Mouse (Mus musculus) forebrain, embryonic 12.5 days (tissue): ENCODE data around the gene Ccdc116. TPM values are rescaled to one million over a fixed set of nuclear protein-coding genes. Genes with fewer than 3 reads are reported as not detected.

Experiments
- ATAC-seq: fragments of 200-750 bp; cut with Nextera tagmentation; 2 replicates; pipeline ENCODE4 v1.8.0; 2017; ENCODE audit warnings: moderate TSS enrichment; ENCODE audit not compliant: low FRiP score
- H3K27ac ChIP-seq: fragments of 300-500 bp; sonication (generic); 2 replicates; pipeline ENCODE4 v1.5.1; 2016; ENCODE audit warnings: mild to moderate bottlenecking
- H3K27me3 ChIP-seq: fragments of 300-500 bp; sonication (generic); 2 replicates; pipeline ENCODE4 v1.6.1; 2016; ENCODE audit warnings: mild to moderate bottlenecking
- H3K36me3 ChIP-seq: fragments of 300-500 bp; sonication (generic); replicated peaks from 2 replicates; pipeline ENCODE4 v1.6.1; 2016; ENCODE audit warnings: mild to moderate bottlenecking
- H3K4me1 ChIP-seq: fragments of 300-500 bp; sonication (generic); 2 replicates; pipeline ENCODE4 v1.6.1; 2016
- H3K4me2 ChIP-seq: fragments of 300-500 bp; sonication (generic); 2 replicates; pipeline ENCODE4 v1.6.1; 2016; ENCODE audit warnings: mild to moderate bottlenecking, moderate library complexity
- H3K4me3 ChIP-seq: fragments of 300-500 bp; sonication (generic); replicated peaks from 2 replicates; pipeline ENCODE4 v1.5.1; 2016; ENCODE audit warnings: mild to moderate bottlenecking
- H3K9ac ChIP-seq: fragments of 300-500 bp; sonication (generic); 2 replicates; pipeline ENCODE4 v1.6.1; 2016; ENCODE audit warnings: mild to moderate bottlenecking
- H3K9me3 ChIP-seq: fragments of 300-500 bp; sonication (generic); 2 replicates; pipeline ENCODE4 v1.6.1; 2016
- WGBS: fragments of 180-500 bp; shearing (Covaris S2); methylation state at CpG from one replicate; pipeline ENCODE4 v1.1.7; 2016; 5-methylcytosine and 5-hydroxymethylcytosine counted together
- microRNA counts: library from miRNA; unstranded; fragments of <30 nt; microRNA quantifications from one replicate; lab custom pipeline; 2017
- microRNA-seq: library from miRNA; unstranded; fragments of <30 nt; microRNA quantifications from one replicate; pipeline ENCODE4, GENCODE M21; 2017
- polyA plus RNA-seq: library from polyadenylated mRNA; unstranded; fragments of >200 nt; fragmentation: Nextera tagmentation; extraction: Ambion mirVana; gene quantifications from 2 replicates; pipeline ENCODE4 v1.2.1, GENCODE M21; 2016

Gene Ccdc116
- polyA plus RNA-seq, 1 experiment from 2014 or later = 0.65 TPM

- Histone ChIP-seq H3K4me2 (peak overlapping the region; percentile 81), H3K27me3 (no peaks in the 10 kb centered on the region), H3K36me3 (peaks cover 33% of the 10 kb centered on the region), H3K9ac (peak overlapping the region; percentile 73), H3K4me1 (peaks cover 39% of the 10 kb centered on the region), H3K9me3 (no peaks in the 10 kb centered on the region), H3K27ac (peak overlapping the region; percentile 68), H3K4me3 (peak overlapping the region; percentile 61)
- ATAC-seq = peak; percentile 49
- under 1% methylated on average over 22 of the region's 22 CpGs for WGBS
Measured at GRCm38 (mm10) chr16:17124119-17124870, 22.7 kb downstream of the Ccdc116 start.

GRCm38 (mm10) chr16:17121569-17121968 is 25.5 kb downstream of the Ccdc116 start:
- peaks cover 58% of the 10 kb centered on the region for H3K36me3 ChIP-seq
- peak; percentile 17; the same call in 1 of the 2 replicates for ATAC-seq
- 30% methylated on average over 13 of the region's 14 CpGs for WGBS

GRCm38 (mm10) chr16:17117309-17117799 is 29.7 kb downstream of the Ccdc116 start:
- 89% methylated on average over 5 of the region's 5 CpGs for WGBS
- ATAC-seq = no peak
- Histone ChIP-seq H3K4me2 (no peak overlapping the region), H3K27me3 (no peaks in the 10 kb centered on the region), H3K9me3 (no peaks in the 10 kb centered on the region), H3K27ac (no peak overlapping the region), H3K4me1 (peaks cover 11% of the 10 kb centered on the region), H3K9ac (no peak overlapping the region), H3K36me3 (peaks cover 77% of the 10 kb centered on the region), H3K4me3 (no peak overlapping the region)

More at GRCm38 (mm10) chr16:17121569-17121968, 25.5 kb downstream of the Ccdc116 start:
- H3K9me3 ChIP-seq = no peaks in the 10 kb centered on the region
- 0 out of 2 replicates have a peak overlapping the region, but pooled peaks have one; percentile 27 for H3K27ac ChIP-seq
- peak overlapping the region; percentile 24 for H3K4me2 ChIP-seq
- no peaks in the 10 kb centered on the region for H3K27me3 ChIP-seq
- H3K4me3 ChIP-seq = no peak overlapping the region; the same call in 1 of the 2 replicates
- 0 out of 2 replicates have a peak overlapping the region, but pooled peaks have one; percentile 22 for H3K9ac ChIP-seq
- H3K4me1 ChIP-seq = peaks cover 39% of the 10 kb centered on the region

- peak; percentile 90 for ATAC-seq
- no peaks in the 10 kb centered on the region for H3K9me3 ChIP-seq
- 9% methylated on average over 38 of the region's 38 CpGs for WGBS
- H3K27me3 ChIP-seq = no peaks in the 10 kb centered on the region
- peak within 1 kb of the TSS; percentile 78 for H3K4me3 ChIP-seq
- peak within 1 kb of the TSS; percentile 67 for H3K4me2 ChIP-seq
- H3K4me1 ChIP-seq = peaks cover 12% of the 10 kb centered on the region
- peak within 1 kb of the TSS; percentile 64 for H3K9ac ChIP-seq
- peaks cover 43% of the 10 kb centered on the region for H3K36me3 ChIP-seq
- peak within 1 kb of the TSS; percentile 53; the same call in 1 of the 2 replicates for H3K27ac ChIP-seq
Measured at GRCm38 (mm10) chr16:17110771-17111743, 36.0 kb downstream of the Ccdc116 start, which contains the start of gene Ppil2. Ppil2 (minus strand) TSS chr16:17111257.

- peaks cover 6% of the 10 kb centered on the region for H3K4me1 ChIP-seq
- 92% methylated on average over 4 of the region's 4 CpGs for WGBS
- H3K4me3 ChIP-seq = no peak overlapping the region
- no peak for ATAC-seq
- H3K27me3 ChIP-seq = no peaks in the 10 kb centered on the region
- H3K36me3 ChIP-seq = peaks cover 74% of the 10 kb centered on the region
- no peak overlapping the region for H3K4me2 ChIP-seq
- H3K9ac ChIP-seq = no peak overlapping the region
- no peaks in the 10 kb centered on the region for H3K9me3 ChIP-seq
- no peak overlapping the region for H3K27ac ChIP-seq
Measured at GRCm38 (mm10) chr16:17104600-17104999, 42.4 kb downstream of the Ccdc116 start.

- H3K4me2 ChIP-seq = no peak overlapping the region
- H3K27ac ChIP-seq = no peak overlapping the region
- whole genome bisulfite sequencing = 75% methylated on average over 7 of the region's 7 CpGs
- H3K9ac ChIP-seq = no peak overlapping the region
- H3K4me3 ChIP-seq = no peak overlapping the region
- peaks cover 86% of the 10 kb centered on the region for H3K36me3 ChIP-seq
- peaks cover 5% of the 10 kb centered on the region; the same call in 1 of the 2 replicates for H3K4me1 ChIP-seq
- no peaks in the 10 kb centered on the region for H3K9me3 ChIP-seq
- no peaks in the 10 kb centered on the region for H3K27me3 ChIP-seq
- no peak for ATAC-seq
Measured at GRCm38 (mm10) chr16:17102630-17103220, 44.3 kb downstream of the Ccdc116 start.

GRCm38 (mm10) chr16:17096938-17097337 is 50.1 kb downstream of the Ccdc116 start:
- no peaks in the 10 kb centered on the region for H3K9me3 ChIP-seq
- no peak overlapping the region for H3K27ac ChIP-seq
- no peak overlapping the region for H3K4me2 ChIP-seq
- H3K36me3 ChIP-seq = peaks cover 92% of the 10 kb centered on the region
- H3K4me1 ChIP-seq = no peaks in the 10 kb centered on the region
- no peaks in the 10 kb centered on the region for H3K27me3 ChIP-seq
- H3K4me3 ChIP-seq = no peak overlapping the region
- WGBS = 93% methylated on average over 3 of the region's 3 CpGs
- ATAC-seq = no peak
- no peak overlapping the region for H3K9ac ChIP-seq

MicroRNAs encoded within 50 kb of the gene (microRNA counts, 519-probe panel; counts per million panel counts)
- microRNA mmu-miR-130b (lab: Ali Mortazavi, UCI) = 5,882 counts per million, percentile 81 among the panel's probes with 10 or more counts
- 5,280 counts per million, percentile 73 among the panel's probes with 10 or more counts for microRNA mmu-miR-301b (lab: Ali Mortazavi, UCI)

Small RNAs within 50 kb of the gene (microRNA-seq; reads per million reads assigned to microRNA genes)
- gene Mir130b (10,865 reads per million, percentile 96 among the genes with 10 or more reads in this experiment), gene Mir301b (385 reads per million, percentile 66 among the genes with 10 or more reads in this experiment)

Other genes starting within 250 kb of the Ccdc116 start
- gene Mapk1, start 163.8 kb downstream of the Ccdc116 start, polyA plus RNA-seq = 167 and 171 TPM in 2 replicates
- gene Ypel1, start 77.5 kb downstream of the Ccdc116 start, polyA plus RNA-seq = 119 and 121 TPM in 2 replicates
- 149 and 160 TPM in 2 replicates for gene Ppil2, start 36.0 kb downstream of the Ccdc116 start, polyA plus RNA-seq
- 79.2 and 79.9 TPM in 2 replicates for gene 2610318N02Rik, start 22.1 kb downstream of the Ccdc116 start, polyA plus RNA-seq
- gene Sdf2l1, start 14.8 kb downstream of the Ccdc116 start, polyA plus RNA-seq = 63.8 and 66.3 TPM in 2 replicates
- gene Ydjc, start 2.6 kb downstream of the Ccdc116 start, polyA plus RNA-seq = 8.0 and 9.6 TPM in 2 replicates
- 388 and 407 TPM in 2 replicates for gene Ube2l3, start 55.4 kb upstream of the Ccdc116 start, polyA plus RNA-seq
- 1.9 and 2.1 TPM in 2 replicates for gene Rimbp3, start 61.4 kb upstream of the Ccdc116 start, polyA plus RNA-seq
- gene Hic2, start 86.3 kb upstream of the Ccdc116 start, polyA plus RNA-seq = 12.7 and 13.4 TPM in 2 replicates
- gene Tmem191c, start 128.8 kb upstream of the Ccdc116 start, polyA plus RNA-seq = 13.9 and 14.3 TPM in 2 replicates
- gene Serpind1, start 184.1 kb upstream of the Ccdc116 start, polyA plus RNA-seq = 0.28 and 0.33 TPM in 2 replicates